Mouse (Mus musculus): ENCODE results near the gene Vmn1r18.

DNA sequence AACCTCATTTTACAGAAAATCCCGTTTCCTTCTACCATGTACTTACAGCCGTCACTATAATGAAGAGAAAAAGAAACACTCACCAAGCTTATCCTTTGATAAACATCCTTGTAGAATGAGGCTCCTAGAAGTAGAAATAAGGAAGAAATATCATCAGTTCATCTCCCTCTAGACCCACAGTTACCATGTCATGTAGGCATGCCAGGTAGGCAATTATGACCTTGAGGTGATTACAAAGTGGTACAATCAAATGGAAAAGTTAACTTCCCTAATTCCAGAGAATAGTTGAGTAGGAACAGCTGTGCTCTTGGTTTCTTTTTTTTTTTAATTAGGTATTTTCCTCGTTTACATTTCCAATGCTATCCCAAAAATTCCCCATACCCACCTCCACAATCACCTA is 66.2 kb downstream of the Vmn1r18 start, which contains the start of gene Vmn1r16:
- TF ChIP-seq CTCF (IDR thresholded peaks at IDR 0.05; ENCODE audit: extremely low read depth, insufficient read depth, low read length) (no peak), POLR2A (IDR thresholded peaks at IDR 0.05; ENCODE audit: extremely low read depth, insufficient read depth, low read length) (no peak)
